In the genomic region with DNA sequence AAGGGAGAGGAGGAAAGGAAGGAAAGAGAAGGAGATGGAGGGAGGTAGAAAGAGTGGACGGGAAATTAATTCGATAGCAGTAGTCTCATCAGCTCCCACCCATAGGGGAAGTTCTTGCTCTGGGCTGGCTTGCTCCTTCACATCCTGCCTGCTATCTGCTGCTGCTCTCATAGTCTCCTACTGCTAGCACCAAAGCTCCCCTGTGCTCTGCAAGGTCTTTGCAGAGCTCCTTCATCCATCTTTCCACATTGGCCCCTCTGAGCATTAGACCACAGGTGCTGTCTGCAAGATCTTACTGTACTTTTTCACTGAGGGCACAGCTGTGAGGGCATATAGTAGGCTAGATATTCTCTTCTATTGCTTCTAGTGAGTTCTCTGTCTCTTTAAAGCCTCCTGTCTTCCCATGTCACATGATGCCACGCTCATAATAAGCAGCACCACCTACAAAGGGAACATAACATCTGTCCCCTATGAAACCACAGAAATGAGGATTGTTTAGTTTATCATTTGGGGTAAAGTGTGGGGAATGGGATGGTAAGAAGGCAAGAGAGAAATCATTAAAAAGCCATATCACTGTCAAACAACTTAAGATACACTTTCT, we compare ENCODE assay signal across 30 mouse cellular contexts.
DNase-seq lines count a peak whose midpoint lies in the region; ATAC-seq lines count a peak whose summit lies in the region.
"Had no signal": no experiment of that assay in that cellular context is flagged by ENCODE, and none has a peak within 500 bp of the region (broad histone marks: within the 10 kb centered on the region; RNA-seq: fewer than 3 reads in every experiment).

No protein-coding gene starts in this region.

- no peak overlapping the region for H3K4me3 ChIP-seq in heart, embryonic 16.5 days (ENCODE audit: low read length)
- H3K4me3 ChIP-seq in heart, embryonic 11.5 days (ENCODE audit: low read depth, low read length): no peak overlapping the region
- H3K4me3 ChIP-seq: embryonic facial prominence, embryonic 12.5 days; gastrocnemius, adult 2 months; heart, embryonic 15.5 days; hindbrain, embryonic 12.5 days; limb, embryonic 10.5 days; limb, embryonic 15.5 days; liver, embryonic 13.5 days; megakaryocyte, embryonic 14.5 days; midbrain, embryonic 13.5 days had no signal

- no peak overlapping the region for H3K4me2 ChIP-seq in heart, embryonic 16.5 days (ENCODE audit: low read depth, low read length)
- H3K4me2 ChIP-seq in heart, embryonic 11.5 days: no peak overlapping the region
- H3K4me2 ChIP-seq: embryonic facial prominence, embryonic 12.5 days; heart, embryonic 15.5 days; hindbrain, embryonic 12.5 days; limb, embryonic 15.5 days; liver, embryonic 13.5 days; midbrain, embryonic 13.5 days had no signal

- H3K27ac ChIP-seq in heart, embryonic 16.5 days (ENCODE audit: low read length): no peak overlapping the region
- H3K27ac ChIP-seq in heart, embryonic 11.5 days (ENCODE audit: low read depth, low read length): no peak overlapping the region
- H3K27ac ChIP-seq: embryonic facial prominence, embryonic 12.5 days; gastrocnemius, adult 2 months; heart, embryonic 15.5 days; hindbrain, embryonic 12.5 days; limb, embryonic 10.5 days; limb, embryonic 15.5 days; liver, embryonic 13.5 days; midbrain, embryonic 13.5 days had no signal

- H3K27me3 ChIP-seq in heart, embryonic 16.5 days (ENCODE audit: control insufficient read depth, insufficient read depth, low read length): no peaks in the 10 kb centered on the region
- H3K27me3 ChIP-seq in heart, embryonic 11.5 days (ENCODE audit: control insufficient read depth, insufficient read depth, low read length): no peaks in the 10 kb centered on the region
- H3K27me3 ChIP-seq: embryonic facial prominence, embryonic 12.5 days; heart, embryonic 15.5 days; hindbrain, embryonic 12.5 days; limb, embryonic 15.5 days; liver, embryonic 13.5 days; midbrain, embryonic 13.5 days had no signal

- no peak overlapping the region for H3K9ac ChIP-seq in heart, embryonic 16.5 days (ENCODE audit: low read length)
- no peak overlapping the region for H3K9ac ChIP-seq in heart, embryonic 11.5 days (ENCODE audit: low read depth, low read length)
- H3K9ac ChIP-seq: embryonic facial prominence, embryonic 12.5 days; heart, embryonic 15.5 days; hindbrain, embryonic 12.5 days; limb, embryonic 15.5 days; liver, embryonic 13.5 days; midbrain, embryonic 13.5 days had no signal

- ATAC-seq in heart, embryonic 16.5 days (replicated peaks; ENCODE audit: extremely low read depth, insufficient read depth, low FRiP score): 0 out of 2 replicates have a peak, but pooled peaks have one; percentile 41
- no peak for ATAC-seq in heart, embryonic 11.5 days (replicated peaks; ENCODE audit: insufficient number of reproducible peaks, low FRiP score, low TSS enrichment)
- peak; percentile 59 for ATAC-seq in inflammation-experienced regulatory T-cells, adult 6 months
- ATAC-seq in megakaryocyte-erythroid progenitor cell, adult 5-6 weeks (replicated peaks; ENCODE audit: low FRiP score, low TSS enrichment, poor library complexity, severe bottlenecking): no peak
- ATAC-seq: forebrain, embryonic 14.5 days; lung, postnatal 0 days; midbrain, embryonic 13.5 days had no signal

- H3K9me3 ChIP-seq in heart, embryonic 16.5 days (replicated peaks; ENCODE audit: control insufficient read depth, low read length): no peaks in the 10 kb centered on the region
- no peaks in the 10 kb centered on the region for H3K9me3 ChIP-seq in heart, embryonic 11.5 days (replicated peaks; ENCODE audit: control insufficient read depth, low read length)
- H3K9me3 ChIP-seq: embryonic facial prominence, embryonic 12.5 days; heart, embryonic 15.5 days; hindbrain, embryonic 12.5 days; limb, embryonic 10.5 days; limb, embryonic 15.5 days; liver, embryonic 13.5 days; midbrain, embryonic 13.5 days had no signal

- peak; percentile 24 for DNase-seq in thymus, postnatal 14 days
- no peak for DNase-seq in layer of hippocampus, adult 18-20 months (ENCODE audit: low spot score in 2 of 2)
- no peak for DNase-seq in left cerebral cortex, postnatal 14 days (ENCODE audit: low spot score in 2 of 2)
- DNase-seq: adrenal gland, adult 8-10 months; cerebellum, adult 8-10 months; cerebellum, postnatal 25 days; embryo, embryonic 11 days; gastrocnemius, adult 2 months; gastrocnemius, postnatal 36 days; heart, postnatal 36 days; kidney, adult 18-20 months; kidney, postnatal 36 days; layer of hippocampus, postnatal 36 days; liver, embryonic 13.5 days; lung, adult 18-20 months; lung, postnatal 4 days; spleen, adult 18-20 months had no signal

- H3K4me1 ChIP-seq in heart, embryonic 16.5 days (ENCODE audit: control insufficient read depth, insufficient read depth, low read length): no peaks in the 10 kb centered on the region
- no peaks in the 10 kb centered on the region for H3K4me1 ChIP-seq in heart, embryonic 11.5 days (ENCODE audit: control insufficient read depth, insufficient read depth, low read length)
- H3K4me1 ChIP-seq: embryonic facial prominence, embryonic 12.5 days; hindbrain, embryonic 12.5 days; limb, embryonic 10.5 days; limb, embryonic 15.5 days; liver, embryonic 13.5 days; megakaryocyte, embryonic 14.5 days had no signal

- intact Hi-C loops in left cerebral cortex, postnatal 14 days (cut with DNase I): loop anchor here (5.0 to 10.0 kb wide), 2 partner anchors 45 to 208 kb away; no protein-coding TSS in a partner anchor

- 59% methylated on average over 3 of the region's 3 CpGs for WGBS in heart, embryonic 16.5 days
- 78% methylated on average over 3 of the region's 3 CpGs for WGBS in heart, embryonic 11.5 days (ENCODE audit: insufficient replicate concordance)

- no peaks in the 10 kb centered on the region for H3K36me3 ChIP-seq in heart, embryonic 16.5 days (ENCODE audit: control insufficient read depth, insufficient read depth)
- no peaks in the 10 kb centered on the region for H3K36me3 ChIP-seq in heart, embryonic 11.5 days (ENCODE audit: control insufficient read depth, insufficient read depth, low read length)
- H3K36me3 ChIP-seq: embryonic facial prominence, embryonic 12.5 days; heart, embryonic 15.5 days; hindbrain, embryonic 12.5 days; limb, embryonic 10.5 days; limb, embryonic 15.5 days; liver, embryonic 13.5 days; midbrain, embryonic 13.5 days had no signal

Comparison
In these comparisons a context has a peak if more than half of its experiments do, and no peak if none do; other contexts are left out.
1. ATAC-seq: peak in heart, embryonic 16.5 days (single experiment) and inflammation-experienced regulatory T-cells, adult 6 months (single experiment); none in heart, embryonic 11.5 days (single experiment) and megakaryocyte-erythroid progenitor cell, adult 5-6 weeks (single experiment).